Mouse (Mus musculus): ENCODE results near the gene Pkmyt1.

GRCm38 (mm10) chr17:23773676-23774075 is 47.5 kb downstream of the Pkmyt1 start:
- TF ChIP-seq TAL1 (IDR thresholded peaks at IDR 0.05; ENCODE audit: low read length) (no peak), GATA1 (IDR thresholded peaks at IDR 0.05; ENCODE audit: low read length) (no peak)
